Mouse (Mus musculus): ENCODE data around the gene Bbx.

Gene Bbx

DNA sequence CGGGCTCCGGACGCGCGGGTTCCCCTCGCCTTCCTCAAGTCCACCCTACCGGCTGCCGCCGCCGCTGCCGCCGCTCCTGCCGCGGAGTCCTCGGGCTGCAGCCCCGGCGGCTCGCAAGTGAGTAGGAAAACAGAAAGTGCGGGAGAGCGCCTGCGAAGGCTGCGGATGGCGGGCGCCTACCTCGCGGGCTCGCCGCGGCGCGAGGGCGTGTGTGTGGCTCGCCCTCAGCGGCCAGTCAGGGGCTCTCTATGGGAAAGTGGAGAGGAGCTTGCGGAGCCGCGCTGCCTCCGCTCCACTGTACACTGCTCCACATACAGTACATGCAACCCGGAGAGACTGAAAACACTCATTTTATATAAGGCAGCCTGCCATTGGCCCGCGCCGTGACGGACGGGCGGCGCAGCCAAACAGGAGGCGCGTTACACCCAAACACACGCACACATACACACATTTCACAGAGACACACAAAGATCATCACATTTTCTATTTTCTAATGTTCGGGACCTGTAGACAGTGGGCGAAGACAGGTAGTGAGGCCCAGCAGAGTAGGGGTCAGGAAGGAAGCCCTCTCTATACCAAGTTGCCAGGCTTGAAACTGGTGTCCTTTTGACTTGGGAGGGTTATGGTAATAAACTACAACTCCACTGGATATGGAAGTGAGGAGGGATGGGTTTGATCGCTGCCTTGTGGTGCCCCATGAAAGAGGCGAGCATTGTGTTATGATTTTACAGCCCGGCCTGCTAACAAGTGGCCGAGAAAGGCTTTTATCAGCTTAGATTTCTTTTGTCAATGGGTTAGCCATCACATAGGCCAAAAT, at the start of gene Bbx:
Gene Bbx, minus strand, starts transcription at position 329 of the 817 bp plus-strand sequence.
- DNase-seq (ENCODE audit: low spot score in 2 of 2): peak; percentile 97 to 98

GRCm38 (mm10) chr16:50481892-50482291, 49.7 kb upstream of the Bbx start:
- no peak for DNase-seq (ENCODE audit: low spot score in 2 of 2)

DNA sequence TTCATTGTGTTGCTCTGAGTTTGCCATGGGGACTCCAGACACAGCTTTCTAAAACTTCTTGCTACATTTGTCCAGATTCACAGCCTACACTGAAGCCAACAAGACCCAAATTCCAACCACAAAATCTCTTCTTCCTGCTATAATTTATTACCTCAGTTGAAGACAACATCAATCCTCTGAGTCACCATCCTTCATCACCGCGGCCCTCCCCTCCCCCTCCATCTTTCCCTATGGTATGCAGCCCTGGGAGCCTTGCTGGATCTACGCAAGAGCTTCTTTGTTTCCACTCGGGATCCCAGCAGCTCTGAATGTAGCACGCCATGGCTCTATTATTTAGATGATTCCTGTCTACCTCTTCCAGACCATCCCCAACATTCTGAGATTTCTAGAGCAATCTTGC, 49.2 kb upstream of the Bbx start:
- DNase-seq (ENCODE audit: low spot score in 2 of 2): no peak

GRCm38 (mm10) chr16:50478695-50479094, 46.5 kb upstream of the Bbx start:
- DNase-seq (ENCODE audit: low spot score in 2 of 2): no peak

DNA sequence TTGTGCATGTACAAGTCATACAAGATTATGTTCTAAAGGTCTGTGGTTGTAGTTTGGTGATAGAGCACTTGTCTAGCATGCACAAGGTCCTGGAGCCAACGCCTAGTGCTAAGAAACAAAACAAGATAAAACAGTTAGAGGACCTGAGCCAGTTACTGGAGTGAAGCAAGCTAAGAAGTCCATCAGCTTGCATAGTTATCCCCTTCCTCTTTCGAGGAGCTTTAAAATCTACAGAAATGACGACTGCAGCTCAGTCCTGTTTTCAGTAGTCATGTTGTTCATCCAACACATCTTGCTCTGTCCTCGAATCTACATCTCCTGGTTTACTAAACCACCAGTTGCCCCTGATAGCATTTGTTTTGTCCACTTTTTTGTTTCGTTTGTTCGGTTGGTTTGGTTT, 45.4 kb upstream of the Bbx start:
- DNase-seq (ENCODE audit: low spot score in 2 of 2): no peak

DNA sequence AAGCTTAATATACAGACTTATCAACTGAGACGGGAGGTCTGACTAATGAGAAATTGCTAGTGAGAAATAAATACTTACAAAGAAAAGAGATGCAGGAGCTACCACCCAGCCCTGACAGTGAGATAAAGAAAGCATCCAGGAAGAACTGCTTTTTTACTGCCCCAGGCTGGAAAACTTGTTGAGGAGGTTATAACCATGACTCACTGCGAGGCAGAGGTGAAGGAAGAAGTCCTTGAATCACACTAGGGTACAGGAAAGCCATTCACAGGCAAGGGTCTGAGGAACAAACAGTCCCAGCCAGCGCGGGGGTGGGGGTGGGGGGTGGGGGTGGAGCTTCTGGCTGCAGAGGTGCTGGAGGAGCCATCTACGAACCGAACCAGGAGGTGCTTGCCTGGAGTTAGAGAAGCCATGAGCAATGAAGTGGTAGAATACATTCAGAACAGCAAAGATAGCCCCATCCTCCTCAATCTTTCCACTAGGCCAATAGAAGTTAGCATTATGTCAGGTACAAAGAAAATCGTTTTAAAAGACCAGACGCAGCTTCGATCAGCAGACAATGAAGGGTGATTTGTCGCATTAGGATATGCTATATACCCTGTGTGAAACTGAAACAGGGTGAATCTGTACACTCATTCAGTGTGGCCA, 30.2 kb upstream of the Bbx start:
- DNase-seq (ENCODE audit: low spot score in 2 of 2): no peak

- no peak for DNase-seq (ENCODE audit: low spot score in 2 of 2)
Measured at GRCm38 (mm10) chr16:50459146-50459545, 27.0 kb upstream of the Bbx start.

DNA sequence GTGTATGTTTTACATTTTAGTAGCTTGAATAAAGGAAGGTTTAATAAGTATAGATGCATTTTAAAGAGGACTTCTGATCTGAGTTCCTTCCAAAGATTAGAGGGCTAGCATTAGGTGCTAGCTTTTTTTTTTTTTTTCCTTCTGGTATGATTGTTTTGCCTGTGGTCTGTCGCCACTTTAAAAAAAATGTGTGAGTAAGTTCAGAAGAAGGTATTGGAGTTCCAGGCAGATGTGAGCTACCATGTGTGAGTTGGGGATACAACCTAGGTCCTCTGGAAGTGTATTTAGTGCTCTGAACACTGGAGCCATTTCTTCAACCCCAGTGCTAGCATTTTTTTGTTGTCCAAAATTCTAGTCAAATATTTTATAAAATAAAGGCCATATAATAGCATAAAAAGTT, 23.9 kb upstream of the Bbx start:
- DNase-seq (ENCODE audit: low spot score in 2 of 2): no peak

- DNase-seq (ENCODE audit: low spot score in 2 of 2): no peak
Measured at GRCm38 (mm10) chr16:50449086-50449485, 16.9 kb upstream of the Bbx start.

GRCm38 (mm10) chr16:50445014-50445413, 12.8 kb upstream of the Bbx start:
- no peak for DNase-seq (ENCODE audit: low spot score in 2 of 2)

GRCm38 (mm10) chr16:50438816-50439215, 6.6 kb upstream of the Bbx start:
- no peak for DNase-seq (ENCODE audit: low spot score in 2 of 2)

- no peak for DNase-seq (ENCODE audit: low spot score in 2 of 2)
Measured at GRCm38 (mm10) chr16:50437788-50438187, 5.6 kb upstream of the Bbx start.

DNA sequence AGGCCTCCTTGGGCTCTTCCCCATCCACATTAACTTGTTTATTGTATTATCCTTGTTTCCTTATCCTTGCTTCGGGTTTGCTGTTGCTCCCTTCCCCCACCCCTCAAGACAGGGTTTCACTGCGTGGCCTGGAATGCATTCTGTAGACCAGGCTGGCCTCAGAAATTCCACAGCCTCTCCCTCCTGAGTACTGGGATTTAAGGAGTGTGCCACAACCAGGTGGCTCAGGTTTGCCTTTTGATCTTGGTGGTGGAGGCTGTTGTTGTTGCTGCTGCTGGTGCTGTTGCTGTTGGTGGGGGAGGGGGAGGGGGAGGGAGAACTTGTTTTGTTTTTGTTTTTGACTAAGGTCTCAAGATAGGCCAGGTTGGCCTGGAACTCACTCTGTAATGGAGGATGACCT, 5.1 kb upstream of the Bbx start:
- DNase-seq (ENCODE audit: low spot score in 2 of 2): no peak

DNA sequence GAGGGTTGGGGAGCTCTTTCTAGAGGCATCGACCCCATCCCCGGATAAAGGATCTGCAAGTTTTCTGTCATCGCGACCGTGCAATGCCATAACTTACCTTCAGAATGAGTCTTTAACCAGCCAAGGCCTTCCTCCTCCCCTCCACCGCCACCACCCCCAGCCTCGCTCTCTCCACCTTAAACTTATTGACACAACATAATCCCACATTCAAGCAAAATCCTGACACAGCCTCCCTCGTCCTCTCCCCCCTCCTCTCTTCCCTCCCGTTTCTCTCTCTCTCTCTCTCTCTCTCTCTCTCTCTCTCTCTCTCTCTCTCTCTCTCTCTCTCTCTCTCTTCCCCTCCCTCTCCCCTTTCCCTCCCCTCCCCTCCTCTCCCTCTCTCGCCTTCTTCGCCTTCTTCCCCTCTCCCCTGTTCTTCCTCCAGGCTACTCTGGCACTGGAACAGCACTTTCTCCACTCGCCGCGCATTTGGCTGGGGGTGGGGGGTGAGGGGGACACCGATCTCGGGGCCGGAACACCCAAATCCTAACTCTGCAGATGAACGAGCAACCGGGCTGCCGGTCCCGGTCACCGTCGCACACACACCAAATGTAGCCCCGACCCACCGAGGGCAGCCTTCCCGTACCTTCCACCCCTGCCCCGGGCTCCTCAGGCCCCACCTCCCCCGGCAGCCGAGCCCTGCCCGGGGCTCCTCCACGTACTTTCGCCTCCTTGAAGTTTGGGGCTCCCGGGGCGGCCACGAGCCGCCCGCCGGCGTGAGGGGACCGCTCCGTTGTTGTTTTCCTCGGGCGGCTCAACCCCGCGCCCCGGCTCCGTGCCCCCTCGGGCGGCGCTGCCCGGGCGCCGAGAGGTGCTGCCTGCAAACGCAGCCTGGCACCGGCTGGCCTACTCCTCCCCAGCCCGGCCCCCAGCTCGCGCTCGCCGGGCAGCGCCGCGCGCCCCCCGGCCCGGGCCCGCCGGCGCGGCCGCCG, 894 bp downstream of the Bbx start:
- peak; percentile 10 to 26 for DNase-seq (ENCODE audit: low spot score in 2 of 2)

GRCm38 (mm10) chr16:50430515-50430877, 1.7 kb downstream of the Bbx start:
- DNase-seq (ENCODE audit: low spot score in 2 of 2): no peak

- peak in 1 of 2 experiments; percentile 10 for DNase-seq (ENCODE audit: low spot score in 2 of 2)
Measured at GRCm38 (mm10) chr16:50429692-50430514, 2.3 kb downstream of the Bbx start.

DNA sequence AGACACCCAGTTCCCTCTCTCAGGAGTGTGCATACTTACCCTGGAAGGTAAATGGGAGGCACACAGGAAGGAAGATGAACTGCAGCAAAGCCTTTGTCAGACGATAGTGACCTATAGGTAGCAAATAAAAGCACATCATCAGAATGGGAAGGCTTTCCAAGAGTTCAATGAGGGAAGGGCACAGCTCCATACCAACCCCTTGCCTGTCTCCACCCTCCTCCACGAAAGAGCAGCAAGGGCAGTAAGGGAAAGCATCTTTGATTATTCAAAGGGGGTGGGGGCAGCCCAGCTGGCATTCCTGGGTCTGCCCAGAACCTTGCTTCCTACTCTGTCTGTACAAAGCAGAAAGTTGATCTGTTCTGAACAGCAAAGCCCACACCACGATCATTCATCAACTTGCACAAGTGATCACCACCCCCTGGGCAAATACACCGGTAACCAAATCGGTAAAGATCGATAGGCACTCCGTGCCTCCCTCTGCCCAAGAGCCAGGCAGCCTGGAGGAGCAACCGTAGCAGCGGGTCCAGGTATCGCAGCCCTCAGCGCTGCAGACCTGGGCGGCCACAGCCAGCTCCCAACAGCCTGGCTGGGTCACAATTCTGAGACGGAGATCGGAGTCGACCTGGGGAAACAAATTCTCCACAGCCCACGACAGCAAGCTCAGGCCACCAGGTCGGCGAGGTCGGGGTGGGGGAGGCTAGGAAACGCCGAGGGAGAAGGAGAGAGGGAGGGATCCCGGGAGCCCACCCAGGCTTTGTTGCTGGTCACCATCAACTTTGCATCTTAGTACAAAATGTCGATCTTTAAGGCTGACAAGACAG, 3.1 kb downstream of the Bbx start:
- DNase-seq (ENCODE audit: low spot score in 2 of 2): peak in 1 of 2 experiments; percentile 6

DNA sequence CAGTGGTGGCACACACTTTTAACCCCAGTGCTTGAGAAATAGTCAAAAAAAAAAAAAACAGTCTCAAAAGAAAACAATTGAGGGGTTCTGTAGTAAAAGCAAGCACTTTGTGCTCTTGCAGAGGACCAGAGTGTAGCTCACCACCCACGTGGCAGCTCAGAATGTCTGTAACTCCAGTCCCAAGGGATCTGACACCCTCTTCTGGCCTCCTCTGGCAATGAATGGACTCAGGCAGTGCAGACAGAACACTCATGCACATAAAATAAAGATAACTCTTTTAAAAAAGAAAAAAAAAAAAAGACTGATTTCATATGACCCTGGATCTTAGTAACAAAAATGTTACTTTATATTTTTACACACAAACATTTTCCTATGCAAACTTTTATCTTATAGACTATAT, 12.1 kb downstream of the Bbx start:
- DNase-seq (ENCODE audit: low spot score in 2 of 2): no peak

GRCm38 (mm10) chr16:50415406-50415805, 16.8 kb downstream of the Bbx start:
- no peak for DNase-seq (ENCODE audit: low spot score in 2 of 2)

DNA sequence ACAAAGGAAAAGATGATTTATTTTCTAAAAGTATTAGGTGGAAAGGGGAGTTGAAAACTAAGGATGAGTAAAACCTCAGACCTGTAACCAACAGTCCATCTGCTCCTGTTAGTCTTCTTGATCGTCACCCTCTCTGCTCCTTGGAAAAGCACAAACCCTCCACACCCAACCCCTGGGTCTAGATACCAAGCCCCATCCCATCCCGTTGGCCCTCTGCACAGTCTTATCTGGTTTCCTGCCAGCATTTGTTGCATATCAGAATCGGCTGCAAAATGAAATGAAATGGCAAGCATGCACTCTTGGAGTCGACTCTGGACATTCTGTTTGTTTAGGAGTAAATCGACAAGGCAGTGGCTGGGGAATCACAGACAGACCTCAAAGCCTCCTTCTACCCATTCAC, 29.3 kb downstream of the Bbx start:
- no peak for DNase-seq (ENCODE audit: low spot score in 2 of 2)

Measured in frontal cortex, postnatal 14 days (tissue).